Mouse (Mus musculus) right cerebral cortex, postnatal 36 days (tissue): ENCODE data around the gene Tmem190.
"Not testable (repeated sequence)": the region's sequence is repeated elsewhere in the genome, so short reads cannot be mapped to it uniquely, and the experiment has no call there.

Source experiments
- DNase-seq, 2 experiments: peaks; one replicate each; pipeline ENCODE4 v3.0.0; 2022; ENCODE audit warnings: low spot score in 2 of 2, mixed read lengths in 1 of 2

Tmem190 gene

DNA sequence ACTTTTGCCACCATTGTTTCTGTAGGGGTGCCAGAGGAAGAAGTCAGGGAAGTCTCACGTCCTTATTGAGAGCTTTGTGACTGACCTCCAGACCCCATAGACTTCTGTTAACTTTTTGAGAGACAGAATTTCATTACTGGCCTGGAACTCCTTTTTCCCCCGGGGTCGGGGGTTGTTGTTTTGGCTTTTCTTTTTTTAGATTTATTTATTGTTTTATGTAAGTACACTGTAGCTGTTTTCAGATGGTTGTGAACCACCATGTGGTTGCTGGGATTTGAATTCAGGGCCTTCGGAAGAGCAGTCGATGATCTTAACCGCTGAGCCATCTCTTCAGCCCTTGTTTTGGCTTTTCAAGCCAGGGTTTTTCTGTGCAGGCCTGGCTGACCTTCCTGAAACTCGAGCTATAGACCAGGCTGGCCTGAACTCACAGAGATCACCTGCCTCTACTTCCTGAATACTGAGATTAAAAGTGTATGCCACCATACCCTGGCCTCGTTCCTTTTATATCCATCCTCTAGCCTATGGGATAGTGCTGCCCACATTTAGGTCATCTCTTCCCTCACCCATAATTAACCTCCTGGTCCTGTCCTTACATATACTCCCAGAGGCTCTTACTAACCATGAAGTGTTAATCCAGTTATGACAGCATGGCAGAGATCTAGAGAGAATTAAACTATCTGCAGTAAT lies 30.5 kb downstream of the Tmem190 start:
- no peak for DNase-seq

DNA sequence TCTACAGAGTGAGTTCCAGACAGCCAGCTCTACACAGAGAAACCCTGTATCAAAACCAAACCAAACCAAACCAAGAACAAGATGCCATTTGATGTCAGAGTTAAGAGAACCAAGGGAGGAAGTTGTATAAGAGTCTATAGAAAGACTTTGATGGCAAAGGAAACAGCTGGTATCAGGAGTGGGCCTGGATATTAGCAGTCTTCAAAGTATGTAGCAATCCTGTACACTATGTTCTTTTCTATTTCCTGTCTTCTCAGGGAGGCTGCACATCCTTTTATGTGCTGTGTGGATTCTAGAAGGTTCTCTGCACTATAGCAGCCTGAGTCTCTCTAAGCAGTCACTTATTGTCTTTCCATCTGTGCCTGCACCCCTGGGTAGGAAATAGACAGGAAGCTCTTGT lies 33.8 kb downstream of the Tmem190 start:
- DNase-seq = no peak

DNA sequence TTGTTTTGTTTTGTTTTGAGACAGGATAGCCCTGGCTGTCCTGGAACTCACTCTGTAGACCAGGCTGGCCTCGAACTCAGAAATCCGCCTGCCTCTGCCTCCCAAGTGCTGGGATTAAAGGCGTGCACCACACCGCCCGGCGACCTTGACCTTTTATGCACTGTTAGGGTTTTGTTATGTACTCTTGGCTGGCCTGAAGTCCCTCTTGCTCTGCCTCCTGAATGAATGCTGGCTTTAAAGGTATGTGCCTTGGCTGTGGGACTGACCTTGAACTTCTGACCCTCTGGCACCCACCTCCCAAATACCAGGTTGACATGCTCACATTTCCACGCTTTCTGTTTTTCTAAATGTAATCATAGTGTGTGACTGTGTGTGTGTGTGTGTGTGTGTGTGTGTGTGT lies 38.2 kb downstream of the Tmem190 start:
- not testable (repeated sequence) for DNase-seq

DNA sequence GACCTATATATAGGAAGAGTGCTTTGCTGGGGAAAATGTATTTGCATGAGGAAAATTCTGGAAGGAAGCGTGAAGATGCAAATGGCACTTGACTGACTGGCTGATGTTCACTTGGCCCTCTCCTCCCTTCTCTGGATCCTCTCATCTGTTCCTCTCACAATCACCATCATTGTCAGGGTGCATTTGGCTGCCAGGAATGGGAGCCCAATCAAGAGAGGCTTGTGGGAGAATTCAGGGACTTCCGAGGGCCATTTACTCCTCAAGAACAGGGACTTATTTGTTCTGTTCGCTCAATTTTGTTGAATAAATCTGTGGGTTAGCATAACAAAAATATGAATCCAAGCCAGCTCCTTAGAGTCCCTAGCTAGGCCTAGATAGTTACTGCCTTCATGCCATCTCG lies 39.0 kb downstream of the Tmem190 start:
- no peak for DNase-seq

DNA sequence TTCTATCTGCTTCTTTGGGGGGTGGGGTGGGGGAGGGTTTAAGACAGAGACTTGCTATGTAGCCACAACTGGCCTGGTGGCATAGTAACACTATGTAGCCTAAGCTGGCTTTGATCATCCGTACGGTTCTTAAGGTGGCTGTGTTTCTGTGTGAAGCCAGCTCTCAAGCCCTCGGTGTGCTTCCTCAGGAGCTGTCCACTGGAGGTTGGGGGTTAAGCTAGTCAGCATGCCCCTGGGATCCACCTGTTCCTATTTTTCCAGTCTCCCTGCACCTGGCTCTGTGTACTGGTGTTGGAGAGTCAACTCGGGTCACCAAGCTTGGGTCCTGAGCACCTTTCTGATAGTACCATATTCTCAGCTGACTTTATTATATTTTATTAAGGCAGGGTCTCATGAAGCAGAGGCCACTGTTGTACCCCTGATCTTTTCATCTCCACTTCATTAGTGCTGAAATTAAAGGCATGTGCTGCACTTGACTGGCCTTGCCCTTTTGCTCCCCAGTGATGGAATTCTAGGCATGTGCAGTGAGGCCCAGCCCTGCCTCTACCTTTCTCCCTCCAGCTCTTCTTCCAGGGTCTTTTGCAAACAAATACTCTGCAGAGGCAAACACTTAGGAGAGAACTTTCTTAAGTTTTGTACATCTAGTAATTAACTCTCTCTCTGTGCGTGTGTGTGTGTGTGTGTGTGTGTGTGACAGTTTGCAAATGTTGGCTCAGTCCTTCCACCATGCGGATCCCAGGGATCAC lies 39.6 kb downstream of the Tmem190 start:
- DNase-seq = no peak

DNA sequence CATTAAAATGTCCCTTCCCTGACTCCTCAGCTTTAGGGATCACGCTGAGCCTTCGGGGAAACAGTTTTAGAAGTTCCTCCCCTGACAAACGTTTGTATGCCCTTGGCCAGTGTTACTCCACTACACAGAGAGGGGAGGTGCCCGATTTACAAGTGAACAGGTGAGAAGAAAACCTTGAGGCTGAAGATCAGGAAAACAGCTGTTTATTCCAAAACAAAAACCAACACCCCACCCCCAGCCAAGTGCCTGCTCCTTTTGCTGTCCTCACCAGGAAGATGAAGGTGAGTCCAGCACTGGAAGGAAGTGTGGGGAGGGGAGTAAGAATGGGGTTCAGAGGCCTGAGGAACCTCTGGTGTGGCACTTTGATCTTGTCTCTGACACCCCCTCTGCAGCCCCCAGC lies 42.6 kb downstream of the Tmem190 start:
- no peak for DNase-seq

DNA sequence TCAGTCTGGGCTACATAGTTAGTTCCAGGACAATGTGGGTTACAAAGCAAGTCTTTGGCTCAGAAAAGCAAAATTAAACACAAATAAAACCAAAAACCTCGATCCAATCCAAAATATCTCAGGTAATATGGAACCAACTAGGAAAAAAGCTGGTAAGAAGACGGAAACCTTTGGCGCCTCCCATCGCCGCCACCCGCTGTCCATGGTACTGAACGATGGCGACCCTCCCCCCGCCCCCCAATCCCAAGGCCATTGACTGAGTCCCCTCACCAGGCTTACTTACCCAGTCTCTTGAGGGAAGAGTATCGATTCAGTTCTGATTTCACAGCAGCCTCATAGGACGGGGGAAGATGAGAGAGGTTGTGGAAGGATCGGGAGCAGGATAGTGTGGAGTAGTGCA lies 47.7 kb downstream of the Tmem190 start:
- no peak for DNase-seq
